Mouse (Mus musculus) lung, postnatal 0 days (tissue): Measurements from ENCODE around the gene 3110018I06Rik.

ENCODE experiments used
- CTCF ChIP-seq: IDR thresholded peaks from 2 replicates; pipeline ENCODE4 v1.5.1; 2016; ENCODE audit warnings: antibody characterized with exemption, mild to moderate bottlenecking
- EP300 ChIP-seq: IDR thresholded peaks from 2 replicates; pipeline ENCODE4 v1.6.1; 2016; ENCODE audit warnings: antibody characterized with exemption, mild to moderate bottlenecking, control low read depth

- TF ChIP-seq CTCF: no peak
- no peak for TF ChIP-seq EP300
These were observed 40.0 kb downstream of the 3110018I06Rik start for GRCm38 (mm10) chr12:107528346-107528880.
